Mouse (Mus musculus) G1E (cell line): ENCODE results near the gene Gnaq.

ENCODE experiments used
- CTCF ChIP-seq: IDR thresholded peaks from 2 replicates; pipeline ENCODE4 v1.5.1; 2012; ENCODE audit warnings: low read depth, low read length, inconsistent platforms, mixed read lengths
- GATA1 ChIP-seq: IDR thresholded peaks from 2 replicates; pipeline ENCODE4 v1.6.1; 2012; ENCODE audit warnings: borderline replicate concordance, low read length, inconsistent platforms, mixed read lengths
- POLR2AphosphoS5 ChIP-seq: IDR thresholded peaks from 2 replicates; pipeline ENCODE4 v1.6.1; 2012; ENCODE audit warnings: low read depth, low read length, inconsistent platforms; ENCODE audit not compliant: insufficient replicate concordance
- TAL1 ChIP-seq: conservative IDR thresholded peaks from 2 replicates; pipeline ENCODE4 v1.6.1; 2012; ENCODE audit warnings: low read depth, low read length, inconsistent platforms, mixed read lengths

GRCm38 (mm10) chr19:16327401-16328073 is 194.9 kb downstream of the Gnaq start:
- TF ChIP-seq CTCF (no peak), POLR2AphosphoS5 (no peak), GATA1 (no peak), TAL1 (no peak)
